Mouse (Mus musculus) forebrain, embryonic 16.5 days (tissue): Measurements from ENCODE around the gene Myoz1. TPM values are rescaled to one million over a fixed set of nuclear protein-coding genes. Genes with fewer than 3 reads are reported as not detected.
A peak's percentile ranks its signal among the peaks of the same experiment; 100 is the strongest.
"Not testable (repeated sequence)": the region's sequence is repeated elsewhere in the genome, so short reads cannot be mapped to it uniquely, and the experiment has no call there.

ENCODE experiments used
- ATAC-seq: fragments of 200-750 bp; cut with Nextera tagmentation; 2 replicates; pipeline ENCODE4 v1.8.0; 2017; ENCODE audit warnings: mild to moderate bottlenecking, moderate library complexity
- H3K27ac ChIP-seq: fragments of 300-500 bp; sonication (generic); 2 replicates; pipeline ENCODE4 v1.5.1; 2014; ENCODE audit warnings: low read length, control low read depth
- H3K27me3 ChIP-seq: fragments of 300-500 bp; sonication (generic); replicated peaks from 2 replicates; pipeline ENCODE4 v1.6.1; 2014; ENCODE audit warnings: low read length; ENCODE audit not compliant: control insufficient read depth, insufficient read depth
- H3K36me3 ChIP-seq: fragments of 300-500 bp; sonication (generic); 2 replicates; pipeline ENCODE4 v1.6.1; 2014; ENCODE audit not compliant: control insufficient read depth, insufficient read depth
- H3K4me1 ChIP-seq: fragments of 300-500 bp; sonication (generic); replicated peaks from 2 replicates; pipeline ENCODE4 v1.6.1; 2014; ENCODE audit warnings: low read length; ENCODE audit not compliant: control insufficient read depth, insufficient read depth
- H3K4me2 ChIP-seq: fragments of 300-500 bp; sonication (generic); 2 replicates; pipeline ENCODE4 v1.6.1; 2014; ENCODE audit warnings: mild to moderate bottlenecking, low read length, control low read depth
- H3K4me3 ChIP-seq: fragments of 300-500 bp; sonication (generic); replicated peaks from 2 replicates; pipeline ENCODE4 v1.5.1; 2014; ENCODE audit warnings: mild to moderate bottlenecking, low read length, control low read depth
- H3K9ac ChIP-seq: fragments of 300-500 bp; sonication (generic); replicated peaks from 2 replicates; pipeline ENCODE4 v1.6.1; 2014; ENCODE audit warnings: low read depth, low read length, control low read depth
- H3K9me3 ChIP-seq: fragments of 300-500 bp; sonication (generic); 2 replicates; pipeline ENCODE4 v1.6.1; 2016; ENCODE audit warnings: low read length; ENCODE audit not compliant: control insufficient read depth
- WGBS: fragments of 180-500 bp; shearing (Covaris S2); extraction: QIAGEN DNeasy Blood & Tissue Kit; methylation state at CpG from one replicate; pipeline ENCODE4 v1.1.7; 2014; 5-methylcytosine and 5-hydroxymethylcytosine counted together
- polyA plus RNA-seq: library from polyadenylated mRNA; unstranded; fragments of >200 nt; fragmentation: Nextera tagmentation; extraction: Ambion mirVana; gene quantifications from 2 replicates; pipeline ENCODE4 v1.2.1, GENCODE M21; 2015

The Myoz1 gene
- 0.31 TPM in 1 of 2 replicates, not detected in the other for polyA plus RNA-seq

DNA sequence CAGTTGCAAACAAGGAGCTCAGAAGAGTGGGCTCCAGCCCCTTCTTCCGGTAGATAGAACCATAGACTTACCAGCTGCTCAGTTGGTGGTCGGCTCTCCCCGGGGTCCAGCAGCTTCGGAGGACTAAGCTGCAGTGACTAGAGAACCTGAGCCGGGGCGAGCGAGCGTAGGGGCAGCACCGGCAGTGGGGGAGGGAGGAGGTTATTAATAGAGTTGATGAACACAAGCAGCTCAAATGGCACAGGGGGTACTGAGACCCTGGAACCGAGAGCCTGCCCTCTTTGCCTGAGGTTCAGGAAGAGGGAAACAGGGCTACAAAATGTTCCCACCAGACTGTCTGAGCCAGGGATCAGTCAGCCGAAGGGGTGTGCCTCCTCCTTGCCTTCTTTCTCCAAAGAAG is at the start of gene Myoz1:
Myoz1 (minus strand) TSS at position 180 of the 400 bp plus-strand sequence.
- Histone ChIP-seq H3K9ac (no peak within 1 kb of the TSS), H3K36me3 (no peaks in the 10 kb centered on the region), H3K4me1 (peaks cover 3% of the 10 kb centered on the region; the same call in 1 of the 2 replicates), H3K4me3 (no peak within 1 kb of the TSS), H3K9me3 (no peaks in the 10 kb centered on the region), H3K27ac (no peak within 1 kb of the TSS), H3K27me3 (no peaks in the 10 kb centered on the region), H3K4me2 (no peak within 1 kb of the TSS)
- ATAC-seq: no peak
- 41% methylated on average over 11 of the region's 11 CpGs for WGBS

DNA sequence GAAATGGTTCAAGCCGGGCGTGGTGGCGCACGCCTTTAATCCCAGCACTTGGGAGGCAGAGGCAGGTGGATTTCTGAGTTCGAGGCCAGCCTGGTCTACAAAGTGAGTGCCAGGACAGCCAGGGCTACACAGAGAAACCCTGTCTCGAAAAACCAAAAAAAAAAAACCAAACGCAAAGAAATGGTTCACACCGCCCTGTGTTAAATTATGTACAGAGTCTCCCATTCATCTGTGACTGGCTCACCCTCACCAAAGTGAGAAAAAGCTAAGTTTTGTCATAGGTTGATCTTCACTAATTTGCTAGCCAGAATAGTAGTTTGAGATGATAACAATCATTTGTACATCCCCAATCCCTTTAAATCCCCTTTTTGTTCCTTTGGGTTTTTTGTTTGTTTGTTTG is 47.1 kb upstream of the Myoz1 start:
- peak overlapping the region; percentile 92 for H3K27ac ChIP-seq
- H3K4me1 ChIP-seq: peaks cover 41% of the 10 kb centered on the region
- H3K4me3 ChIP-seq: peak overlapping the region; percentile 82
- peak overlapping the region; percentile 64 for H3K4me2 ChIP-seq
- H3K36me3 ChIP-seq, H3K27me3 ChIP-seq, ATAC-seq, H3K9me3 ChIP-seq: not testable (repeated sequence)
- peak overlapping the region; percentile 87 for H3K9ac ChIP-seq
- WGBS: 10% methylated on average over 8 of the region's 8 CpGs

DNA sequence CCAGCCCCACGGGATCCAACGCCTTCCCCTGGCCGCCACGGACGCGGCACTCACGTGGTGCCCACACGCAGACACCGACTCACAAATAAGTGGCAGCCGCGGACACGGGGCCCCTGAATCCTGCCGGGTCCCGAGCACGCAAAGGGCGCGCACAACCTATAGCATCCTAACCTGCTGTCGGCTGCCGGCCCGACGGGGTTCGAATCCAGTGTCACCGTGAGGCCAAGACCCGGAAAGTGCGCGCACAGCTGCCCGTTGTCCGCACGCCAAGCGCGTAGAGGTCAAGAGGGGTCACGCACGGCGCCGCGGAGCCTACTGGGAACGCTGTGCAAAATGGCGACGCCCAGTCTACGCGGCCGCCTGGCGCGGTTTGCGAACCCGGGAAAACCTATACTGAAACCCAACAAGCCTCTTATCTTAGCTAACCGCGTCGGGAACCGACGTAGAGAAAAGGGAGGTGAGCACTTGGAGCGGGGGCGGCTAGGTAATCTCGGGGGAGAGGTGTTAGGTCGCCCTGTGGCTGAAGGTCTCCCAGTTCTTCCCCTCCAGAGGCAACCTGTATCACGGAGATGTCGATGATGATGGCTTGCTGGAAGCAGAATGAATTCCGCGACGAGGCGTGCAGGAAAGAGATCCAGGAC is 46.5 kb upstream of the Myoz1 start, which contains the start of gene Chchd1:
Chchd1 (plus strand) TSS at position 266 of the 641 bp plus-strand sequence.
- Histone ChIP-seq H3K27ac (peak within 1 kb of the TSS; percentile 92), H3K36me3 (no peaks in the 10 kb centered on the region), H3K27me3 (no peaks in the 10 kb centered on the region), H3K4me3 (peak within 1 kb of the TSS; percentile 82), H3K9me3 (no peaks in the 10 kb centered on the region), H3K4me2 (peak within 1 kb of the TSS; percentile 64), H3K9ac (peak within 1 kb of the TSS; percentile 87), H3K4me1 (peaks cover 43% of the 10 kb centered on the region)
- under 1% methylated on average over 61 of the region's 61 CpGs for WGBS
- ATAC-seq: peak; percentile 64

DNA sequence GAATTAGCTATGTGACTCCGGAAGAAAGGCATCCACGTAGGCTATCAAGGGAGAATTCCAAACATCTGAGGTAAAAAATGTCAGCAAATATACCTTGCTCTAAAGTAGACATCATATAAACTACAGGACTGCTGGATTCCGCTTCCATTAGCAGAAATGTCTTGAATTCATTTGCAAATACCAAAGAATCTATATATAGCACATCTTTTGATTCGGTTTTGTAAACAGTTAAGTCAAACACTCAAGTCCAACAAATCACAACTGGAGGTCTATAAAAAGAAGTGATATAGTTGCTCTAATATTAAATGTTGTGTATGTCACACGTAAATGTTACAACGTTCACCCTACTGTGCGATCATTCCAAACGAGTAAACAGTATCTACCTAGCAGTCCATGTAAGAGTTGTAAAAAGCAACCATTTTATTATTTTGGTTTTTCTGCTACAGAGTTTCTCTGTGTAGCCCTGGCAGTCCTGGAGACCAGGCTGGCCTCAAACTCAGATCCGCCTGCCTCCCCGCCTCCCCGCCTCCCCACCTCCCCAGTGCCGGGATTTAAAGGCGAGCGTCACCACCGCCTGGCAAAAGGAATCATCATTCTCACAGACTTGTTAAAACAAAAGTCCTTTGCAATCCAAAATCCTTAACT is 45.9 kb upstream of the Myoz1 start:
- Histone ChIP-seq H3K27me3 (no peaks in the 10 kb centered on the region), H3K9me3 (no peaks in the 10 kb centered on the region), H3K9ac (peak overlapping the region; percentile 87), H3K27ac (peak overlapping the region; percentile 92), H3K4me2 (peak overlapping the region; percentile 64), H3K36me3 (no peaks in the 10 kb centered on the region), H3K4me3 (peak overlapping the region; percentile 82), H3K4me1 (peaks cover 50% of the 10 kb centered on the region)
- peak; percentile 26 for ATAC-seq
- WGBS: 13% methylated on average over 15 of the region's 15 CpGs

DNA sequence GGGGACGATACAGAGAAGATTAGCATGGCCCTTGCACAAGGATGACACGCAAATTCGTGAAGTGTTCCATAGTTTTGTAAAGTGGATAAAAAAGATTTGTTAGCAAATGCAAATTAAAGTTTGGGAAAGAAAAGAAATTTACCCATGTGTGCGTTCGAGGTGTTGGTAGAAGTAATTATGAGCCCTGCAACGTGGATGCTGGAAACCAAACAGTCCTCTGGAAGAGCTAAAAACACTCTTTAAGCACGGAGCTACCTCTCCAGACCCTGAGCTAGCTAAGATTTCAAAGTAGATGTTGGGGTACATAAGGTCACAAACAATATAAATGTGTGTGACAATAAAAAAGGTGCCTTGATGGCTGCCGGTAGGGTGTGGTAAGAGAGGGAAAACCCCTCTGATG is 45.2 kb upstream of the Myoz1 start:
- no peaks in the 10 kb centered on the region for H3K27me3 ChIP-seq
- peaks cover 54% of the 10 kb centered on the region for H3K4me1 ChIP-seq
- peak overlapping the region; percentile 64 for H3K4me2 ChIP-seq
- H3K36me3 ChIP-seq: no peaks in the 10 kb centered on the region
- 73% methylated on average over 8 of the region's 8 CpGs for WGBS
- H3K27ac ChIP-seq: no peak overlapping the region
- no peaks in the 10 kb centered on the region for H3K9me3 ChIP-seq
- no peak for ATAC-seq
- peak overlapping the region; percentile 82; the same call in 1 of the 2 replicates for H3K4me3 ChIP-seq
- H3K9ac ChIP-seq: no peak overlapping the region; the same call in 1 of the 2 replicates

DNA sequence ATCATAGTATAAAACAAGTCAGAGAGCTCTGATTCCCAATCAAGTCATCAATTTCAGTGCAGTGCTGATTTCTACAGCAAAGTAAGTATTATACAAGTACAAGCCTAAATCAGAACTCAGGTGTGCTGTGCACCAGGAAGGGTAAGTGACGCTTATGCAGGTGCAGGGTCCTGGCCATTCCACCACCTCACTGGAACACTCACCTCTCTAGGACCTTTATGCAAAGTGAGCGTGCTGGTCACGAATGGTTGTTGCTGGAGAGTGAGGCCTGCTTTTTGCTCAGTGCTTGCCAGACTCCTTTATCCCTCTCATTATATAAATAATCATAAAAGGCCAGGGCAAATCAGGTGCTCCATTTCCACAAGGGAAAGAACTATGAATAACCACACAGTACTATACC is 44.0 kb upstream of the Myoz1 start:
- ATAC-seq: no peak
- H3K27ac ChIP-seq: no peak overlapping the region
- H3K9me3 ChIP-seq: no peaks in the 10 kb centered on the region
- no peak overlapping the region for H3K4me2 ChIP-seq
- 90% methylated on average over 3 of the region's 3 CpGs for WGBS
- no peak overlapping the region for H3K9ac ChIP-seq
- no peaks in the 10 kb centered on the region for H3K27me3 ChIP-seq
- no peaks in the 10 kb centered on the region for H3K36me3 ChIP-seq
- H3K4me1 ChIP-seq: peaks cover 63% of the 10 kb centered on the region
- no peak overlapping the region for H3K4me3 ChIP-seq

DNA sequence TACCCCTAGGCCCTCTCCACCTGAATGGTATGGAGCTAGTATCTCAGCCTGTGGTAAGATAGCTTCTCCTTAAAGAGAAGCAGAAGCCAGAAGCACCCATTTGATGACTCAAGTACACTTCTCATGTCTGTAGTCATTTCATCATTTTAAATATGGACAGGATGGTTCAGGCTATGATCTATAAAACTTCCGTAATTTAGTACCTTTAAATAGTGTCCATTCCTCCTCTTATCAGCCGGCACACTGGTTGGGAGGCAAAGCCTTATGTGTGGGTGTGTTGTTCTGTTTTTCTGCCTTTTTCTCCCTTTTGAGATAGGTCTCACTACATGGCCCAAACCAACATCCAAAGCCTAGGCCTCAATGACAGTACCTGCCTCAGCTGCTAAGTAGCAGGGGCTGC is 42.2 kb upstream of the Myoz1 start:
- WGBS: 84% methylated on average over 2 of the region's 2 CpGs
- Histone ChIP-seq H3K4me2 (peak overlapping the region; percentile 81; the same call in 1 of the 2 replicates), H3K27ac (no peak overlapping the region), H3K36me3 (peaks cover 4% of the 10 kb centered on the region), H3K9me3 (no peaks in the 10 kb centered on the region), H3K4me3 (no peak overlapping the region), H3K4me1 (peaks cover 66% of the 10 kb centered on the region), H3K27me3 (no peaks in the 10 kb centered on the region), H3K9ac (no peak overlapping the region; the same call in 1 of the 2 replicates)
- ATAC-seq: no peak

DNA sequence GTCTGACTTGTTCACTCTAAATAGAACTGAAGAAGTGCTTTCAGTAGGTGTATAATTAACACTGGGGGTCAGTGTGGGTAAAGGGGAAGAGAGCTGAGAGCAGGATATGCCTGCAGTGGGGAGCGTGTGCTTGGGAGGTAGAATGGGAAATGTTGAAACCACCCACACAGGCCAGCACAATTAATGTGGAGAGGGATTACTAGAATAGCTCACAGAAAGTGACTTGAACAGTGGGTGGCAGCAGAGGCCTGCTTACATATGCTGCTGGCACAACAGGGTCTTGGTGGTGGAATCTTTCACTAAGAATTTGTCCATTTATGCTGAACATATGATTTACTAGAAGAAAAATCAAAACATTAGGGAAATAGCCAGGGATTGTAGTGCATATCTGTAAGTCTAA is 40.6 kb upstream of the Myoz1 start:
- no peak; the same call in 1 of the 2 replicates for ATAC-seq
- 12% methylated on average over 1 of the region's 1 CpGs for WGBS
- H3K27me3 ChIP-seq: no peaks in the 10 kb centered on the region
- no peak overlapping the region for H3K27ac ChIP-seq
- H3K4me3 ChIP-seq: peak overlapping the region; percentile 97
- H3K9ac ChIP-seq: peak overlapping the region; percentile 22
- peaks cover 62% of the 10 kb centered on the region for H3K4me1 ChIP-seq
- H3K9me3 ChIP-seq: no peaks in the 10 kb centered on the region
- peak overlapping the region; percentile 81 for H3K4me2 ChIP-seq
- H3K36me3 ChIP-seq: peaks cover 12% of the 10 kb centered on the region

DNA sequence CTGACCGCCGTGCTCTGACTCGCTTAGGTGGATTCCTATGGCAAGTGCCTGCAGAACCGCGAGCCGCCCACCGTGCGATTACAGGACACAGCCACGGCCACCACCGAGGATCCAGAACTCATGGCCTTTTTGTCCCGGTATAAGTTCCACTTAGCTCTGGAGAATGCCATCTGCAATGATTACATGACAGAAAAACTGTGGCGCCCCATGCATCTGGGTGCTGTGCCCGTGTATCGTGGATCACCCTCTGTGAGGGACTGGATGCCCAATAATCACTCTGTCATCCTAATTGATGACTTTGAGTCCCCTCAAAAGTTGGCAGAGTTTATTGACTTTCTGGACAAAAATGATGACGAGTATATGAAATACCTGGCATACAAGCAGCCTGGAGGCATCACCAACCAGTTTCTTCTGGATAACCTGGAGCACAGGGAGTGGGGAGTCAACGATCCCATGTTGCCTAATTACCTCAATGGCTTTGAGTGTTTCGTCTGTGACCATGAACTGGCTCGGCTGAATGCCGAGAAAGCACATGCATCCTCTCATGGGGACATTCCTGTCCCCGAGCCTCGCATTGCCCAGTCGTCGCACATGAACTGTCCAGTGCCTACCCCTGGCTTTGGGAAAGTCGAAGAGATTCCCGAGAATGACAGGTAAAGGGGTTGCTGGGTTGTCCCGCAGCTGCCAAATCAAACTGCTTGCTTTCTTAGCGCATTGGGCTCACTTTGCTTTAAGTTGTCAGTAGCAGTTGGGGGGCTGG is 39.6 kb upstream of the Myoz1 start:
- Histone ChIP-seq H3K4me3 (peak overlapping the region; percentile 97), H3K4me2 (peak overlapping the region; percentile 81), H3K9ac (peak overlapping the region; percentile 95), H3K27ac (peak overlapping the region; percentile 98), H3K36me3 (peaks cover 20% of the 10 kb centered on the region), H3K27me3 (no peaks in the 10 kb centered on the region), H3K9me3 (no peaks in the 10 kb centered on the region), H3K4me1 (peaks cover 52% of the 10 kb centered on the region)
- WGBS: 14% methylated on average over 27 of the region's 27 CpGs
- ATAC-seq: 0 out of 2 replicates have a peak, but pooled peaks have one; percentile 0
